Mouse (Mus musculus) stomach, embryonic 16.5 days (tissue): ENCODE data around the gene Cdx4. TPM values are rescaled to one million over a fixed set of nuclear protein-coding genes. Genes with fewer than 3 reads are reported as not detected.

Source experiments
- ATAC-seq: fragments of 200-750 bp; cut with Nextera tagmentation; 2 replicates; pipeline ENCODE4 v1.8.0; 2017; ENCODE audit warnings: moderate number of reproducible peaks, moderate TSS enrichment; ENCODE audit not compliant: insufficient read depth, low FRiP score
- H3K27ac ChIP-seq: fragments of 300-500 bp; sonication (generic); 2 replicates; pipeline ENCODE4 v1.5.1; 2014; ENCODE audit warnings: low read length
- H3K27me3 ChIP-seq: fragments of 300-500 bp; sonication (generic); 2 replicates; pipeline ENCODE4 v1.6.1; 2014; ENCODE audit warnings: low read length, control low read depth, mixed read lengths; ENCODE audit not compliant: control insufficient read depth, insufficient read depth
- H3K36me3 ChIP-seq: fragments of 300-500 bp; sonication (generic); 2 replicates; pipeline ENCODE4 v1.6.1; 2014; ENCODE audit warnings: low read length; ENCODE audit not compliant: control insufficient read depth, insufficient read depth
- H3K4me1 ChIP-seq: fragments of 300-500 bp; sonication (generic); 2 replicates; pipeline ENCODE4 v1.6.1; 2014; ENCODE audit warnings: low read length, control low read depth, mixed read lengths; ENCODE audit not compliant: control insufficient read depth, insufficient read depth
- H3K4me2 ChIP-seq: fragments of 300-500 bp; sonication (generic); 2 replicates; pipeline ENCODE4 v1.6.1; 2014; ENCODE audit warnings: low read depth, low read length, mixed read lengths
- H3K4me3 ChIP-seq: fragments of 300-500 bp; sonication (generic); replicated peaks from 2 replicates; pipeline ENCODE4 v1.5.1; 2014; ENCODE audit warnings: mild to moderate bottlenecking, low read length
- H3K9ac ChIP-seq: fragments of 300-500 bp; sonication (generic); 2 replicates; pipeline ENCODE4 v1.6.1; 2014; ENCODE audit warnings: low read length
- H3K9me3 ChIP-seq: fragments of 300-500 bp; sonication (generic); replicated peaks from 2 replicates; pipeline ENCODE4 v1.6.1; 2016; ENCODE audit warnings: low read length, control low read depth; ENCODE audit not compliant: control insufficient read depth
- WGBS: fragments of 180-500 bp; shearing (Covaris S2); extraction: QIAGEN DNeasy Blood & Tissue Kit; methylation state at CpG from one replicate; pipeline ENCODE4 v1.1.7; 2014; 5-methylcytosine and 5-hydroxymethylcytosine counted together
- polyA plus RNA-seq: library from polyadenylated mRNA; unstranded; fragments of >200 nt; fragmentation: Nextera tagmentation; extraction: Ambion mirVana; gene quantifications from 2 replicates; pipeline ENCODE4 v1.2.1, GENCODE M21; 2015

Cdx4 gene
- polyA plus RNA-seq: not detected in 2 replicates

DNA sequence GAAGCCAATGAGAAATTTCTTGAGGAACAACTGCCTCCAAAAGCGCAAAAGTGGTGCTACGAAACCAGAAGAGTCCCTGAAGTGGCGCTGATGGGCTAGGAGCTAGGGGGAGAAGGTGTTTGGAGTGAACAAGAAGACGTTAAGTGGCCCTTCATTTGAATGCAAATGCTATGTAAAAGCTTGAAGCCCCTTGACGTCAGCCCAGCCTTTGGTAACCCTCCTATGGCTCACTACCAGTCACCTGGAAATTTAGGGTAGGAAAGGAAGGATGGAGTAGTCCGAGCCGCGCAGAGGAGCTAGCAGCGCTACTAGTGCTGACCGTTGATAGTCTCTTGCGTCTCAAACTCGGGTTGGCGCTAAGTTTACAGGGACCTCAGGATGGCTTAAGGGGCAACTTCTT lies at the start of gene Cdx4:
Gene Cdx4, plus strand, starts transcription at position 253 of the 400 bp plus-strand sequence.
- no peak within 1 kb of the TSS for H3K27ac ChIP-seq
- 22% methylated on average over 13 of the region's 13 CpGs for WGBS
- no peaks in the 10 kb centered on the region for H3K4me1 ChIP-seq
- no peak within 1 kb of the TSS; the same call in 1 of the 2 replicates for H3K4me3 ChIP-seq
- ATAC-seq: no peak
- H3K4me2 ChIP-seq: no peak within 1 kb of the TSS
- H3K27me3 ChIP-seq: peaks cover 41% of the 10 kb centered on the region
- no peaks in the 10 kb centered on the region for H3K36me3 ChIP-seq
- no peaks in the 10 kb centered on the region for H3K9me3 ChIP-seq
- H3K9ac ChIP-seq: no peak within 1 kb of the TSS

DNA sequence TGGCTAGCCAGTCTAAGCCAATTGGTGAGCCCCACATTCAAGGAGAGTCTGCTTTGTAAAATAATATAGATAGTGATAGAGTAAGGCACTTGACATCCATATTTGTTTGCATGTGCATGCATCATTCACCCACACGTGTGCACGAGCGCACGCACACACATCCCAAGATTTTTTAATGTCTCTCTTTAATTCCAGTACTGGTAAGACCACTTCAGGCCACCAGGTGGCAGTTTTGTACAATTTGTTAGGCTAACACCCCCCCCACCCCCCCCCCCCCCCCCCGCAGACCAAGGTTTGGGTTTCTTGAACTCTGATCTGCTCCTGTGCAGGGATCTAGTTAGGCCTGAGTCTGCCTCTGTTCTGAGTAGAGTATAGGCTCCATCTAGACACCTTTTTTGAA lies 46.9 kb upstream of the Cdx4 start:
- no peak overlapping the region for H3K27ac ChIP-seq
- no peak for ATAC-seq
- H3K4me3 ChIP-seq: no peak overlapping the region
- H3K9ac ChIP-seq: no peak overlapping the region
- no peak overlapping the region for H3K4me2 ChIP-seq
- no peaks in the 10 kb centered on the region for H3K27me3 ChIP-seq
- H3K9me3 ChIP-seq: no peaks in the 10 kb centered on the region
- no peaks in the 10 kb centered on the region for H3K4me1 ChIP-seq
- H3K36me3 ChIP-seq: no peaks in the 10 kb centered on the region
- WGBS: 85% methylated on average over 4 of the region's 5 CpGs

DNA sequence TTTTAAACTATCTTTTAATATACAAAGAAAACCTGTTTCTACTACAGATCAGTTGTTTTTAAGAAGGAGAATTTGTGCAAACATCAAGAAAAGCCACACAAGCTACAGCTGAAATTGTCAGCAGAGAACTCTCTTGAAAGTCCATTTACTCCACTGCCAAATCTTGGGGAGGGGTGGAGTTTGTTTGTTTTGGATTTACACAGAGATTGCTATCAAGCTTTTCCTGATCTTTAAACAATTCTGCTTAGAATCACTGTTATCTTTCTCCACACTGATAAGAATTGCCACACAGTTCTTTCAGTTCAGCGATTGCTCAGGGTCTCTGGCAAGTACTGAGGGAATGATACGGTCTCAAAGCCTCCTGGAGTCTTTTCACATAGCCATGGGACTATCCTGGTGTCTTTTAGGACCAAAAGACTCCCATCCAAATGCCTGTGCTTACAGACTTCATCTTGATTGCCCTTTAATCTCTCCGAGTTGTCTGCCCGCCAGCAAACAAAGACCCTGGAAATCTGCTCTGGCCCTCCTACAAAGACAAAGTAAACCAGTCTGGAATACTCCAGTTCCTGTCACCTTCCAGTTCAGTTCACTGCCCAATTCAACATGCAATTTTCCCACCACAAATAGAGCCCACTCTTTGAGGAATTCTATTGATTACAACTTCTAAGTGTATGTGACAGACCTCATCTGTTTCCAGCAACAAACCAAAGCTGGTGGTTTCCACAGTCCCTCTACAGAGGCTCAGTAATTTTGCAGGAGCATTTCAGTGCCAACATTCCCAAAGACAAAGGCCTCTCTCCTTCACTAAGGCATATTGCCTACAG lies 34.1 kb upstream of the Cdx4 start:
- Histone ChIP-seq H3K4me3 (no peak overlapping the region), H3K9ac (no peak overlapping the region), H3K36me3 (no peaks in the 10 kb centered on the region), H3K27ac (no peak overlapping the region), H3K4me2 (no peak overlapping the region), H3K4me1 (no peaks in the 10 kb centered on the region; the same call in 1 of the 2 replicates), H3K27me3 (peaks cover 13% of the 10 kb centered on the region), H3K9me3 (no peaks in the 10 kb centered on the region)
- 28% methylated on average over 4 of the region's 4 CpGs for WGBS
- no peak for ATAC-seq

DNA sequence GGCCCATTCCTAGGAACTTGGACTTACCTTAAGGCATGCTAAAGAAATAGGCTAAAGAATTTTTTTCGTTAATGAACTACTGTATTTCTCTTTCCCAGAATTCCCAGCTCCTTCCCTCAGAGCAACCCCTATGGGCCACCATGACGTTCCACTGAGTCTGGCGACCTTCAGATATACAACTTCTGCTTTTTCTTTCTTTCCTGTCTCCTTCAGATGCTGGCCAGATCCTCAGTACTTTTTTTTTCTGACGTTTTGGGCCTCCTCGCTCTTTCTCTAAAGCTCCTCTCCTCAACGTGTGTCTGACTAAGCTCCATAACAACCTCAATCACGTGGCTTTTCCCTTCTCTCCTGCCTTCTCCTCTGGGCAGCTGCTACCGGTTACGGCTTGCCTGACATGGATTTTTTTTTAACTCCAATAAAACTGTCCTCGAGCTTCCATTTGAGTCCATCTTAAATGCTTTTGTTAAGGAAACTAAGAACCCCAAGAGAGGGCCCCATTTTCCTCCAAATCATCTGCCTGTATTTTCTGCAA lies 33.3 kb upstream of the Cdx4 start:
- Histone ChIP-seq H3K36me3 (no peaks in the 10 kb centered on the region), H3K27ac (no peak overlapping the region), H3K4me3 (no peak overlapping the region), H3K9ac (no peak overlapping the region), H3K4me1 (no peaks in the 10 kb centered on the region; the same call in 1 of the 2 replicates), H3K27me3 (peaks cover 13% of the 10 kb centered on the region), H3K4me2 (no peak overlapping the region), H3K9me3 (no peaks in the 10 kb centered on the region)
- WGBS: 29% methylated on average over 10 of the region's 10 CpGs
- ATAC-seq: no peak

DNA sequence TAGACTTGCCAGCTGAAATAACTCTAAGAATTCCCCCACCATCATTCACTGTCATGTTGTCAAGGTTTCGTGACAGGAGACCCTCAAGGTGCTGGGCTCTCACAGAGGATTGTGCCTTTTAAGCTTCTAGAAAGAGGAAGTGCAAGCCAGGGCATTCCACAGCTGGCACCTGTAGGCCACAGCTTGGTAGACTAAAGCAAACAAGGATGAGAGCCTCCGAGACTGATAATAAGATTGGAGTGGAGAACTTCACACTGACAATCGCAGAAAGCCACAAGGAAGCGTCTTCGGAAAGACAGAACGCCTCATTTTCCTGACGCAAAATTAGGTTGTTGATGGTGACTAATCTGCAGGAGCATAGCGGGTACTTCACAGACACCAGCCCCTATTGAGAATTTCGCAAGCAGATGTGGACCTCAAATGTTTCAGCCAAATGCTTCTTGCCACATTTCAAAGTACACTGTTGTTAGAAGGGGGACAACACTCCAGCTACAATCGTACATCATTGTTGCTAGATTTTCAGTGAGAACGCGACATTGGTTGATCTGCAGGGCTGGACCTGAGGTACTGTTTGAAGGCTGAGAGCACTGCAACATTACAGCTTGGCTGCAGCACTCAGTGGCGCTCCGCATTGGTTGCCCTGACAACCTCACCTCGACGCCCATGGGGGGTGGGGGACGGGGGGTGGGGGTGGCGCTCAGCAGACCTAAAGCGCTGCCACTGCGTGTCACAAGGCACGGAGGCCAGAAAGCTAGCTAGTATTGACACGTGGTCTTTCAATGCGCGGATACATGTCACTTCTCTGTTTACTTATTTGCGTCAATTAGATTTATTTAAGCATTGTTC lies 32.5 kb upstream of the Cdx4 start:
- peaks cover 13% of the 10 kb centered on the region for H3K27me3 ChIP-seq
- H3K4me1 ChIP-seq: no peaks in the 10 kb centered on the region; the same call in 1 of the 2 replicates
- H3K27ac ChIP-seq: no peak overlapping the region
- no peak overlapping the region for H3K9ac ChIP-seq
- H3K9me3 ChIP-seq: no peaks in the 10 kb centered on the region
- 23% methylated on average over 25 of the region's 25 CpGs for WGBS
- ATAC-seq: peak; percentile 37; the same call in 1 of the 2 replicates
- H3K4me3 ChIP-seq: peak overlapping the region; percentile 25
- peak overlapping the region; percentile 47 for H3K4me2 ChIP-seq
- H3K36me3 ChIP-seq: no peaks in the 10 kb centered on the region

DNA sequence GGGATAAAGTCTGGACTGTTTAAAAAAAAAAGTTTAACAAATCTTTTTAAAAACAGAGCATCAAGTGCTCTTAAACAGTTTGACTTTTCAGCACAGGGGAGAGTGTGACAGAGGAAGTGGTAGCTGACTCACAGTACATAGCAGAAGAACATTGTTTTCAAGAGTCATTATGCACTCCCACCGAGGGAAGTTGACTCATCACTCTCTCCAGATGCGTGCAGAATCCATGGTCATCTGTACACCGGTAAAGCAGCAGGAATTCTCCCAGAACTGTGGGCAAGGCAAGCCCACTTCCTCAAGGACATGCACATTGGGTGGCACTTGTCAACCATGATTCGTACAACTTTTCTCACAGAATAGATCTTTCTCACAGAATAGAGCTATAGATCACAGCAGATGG lies 22.3 kb upstream of the Cdx4 start:
- ATAC-seq: no peak
- WGBS: 65% methylated on average over 4 of the region's 4 CpGs
- H3K9me3 ChIP-seq: no peaks in the 10 kb centered on the region
- H3K36me3 ChIP-seq: no peaks in the 10 kb centered on the region
- H3K4me2 ChIP-seq: no peak overlapping the region
- no peaks in the 10 kb centered on the region; the same call in 1 of the 2 replicates for H3K27me3 ChIP-seq
- H3K4me1 ChIP-seq: no peaks in the 10 kb centered on the region
- H3K9ac ChIP-seq: no peak overlapping the region
- H3K4me3 ChIP-seq: no peak overlapping the region
- H3K27ac ChIP-seq: no peak overlapping the region

DNA sequence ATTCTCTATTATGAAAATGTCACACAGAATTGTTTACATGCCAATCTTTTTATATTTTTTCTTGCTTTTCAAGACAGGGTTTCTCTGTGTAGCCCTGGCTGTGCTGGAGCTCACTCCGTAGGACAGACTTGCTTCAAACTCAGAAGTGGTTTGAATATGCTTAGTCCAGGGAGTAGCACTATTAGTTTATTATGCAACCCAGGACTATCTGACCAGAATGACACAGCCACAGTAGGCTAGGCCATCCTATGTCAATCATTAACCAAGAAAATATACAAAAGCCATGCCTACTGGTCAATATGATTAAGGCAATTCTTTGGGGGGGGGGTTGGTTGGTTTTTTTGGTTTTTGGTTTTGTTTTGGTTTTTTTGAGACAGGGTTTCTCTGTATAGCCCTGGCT lies 12.9 kb upstream of the Cdx4 start:
- H3K9ac ChIP-seq: no peak overlapping the region
- no peaks in the 10 kb centered on the region for H3K36me3 ChIP-seq
- H3K27me3 ChIP-seq: peaks cover 3% of the 10 kb centered on the region; the same call in 1 of the 2 replicates
- H3K4me3 ChIP-seq: no peak overlapping the region
- no peaks in the 10 kb centered on the region for H3K4me1 ChIP-seq
- H3K9me3 ChIP-seq: no peaks in the 10 kb centered on the region
- WGBS: 81% methylated on average over 1 of the region's 1 CpGs
- no peak for ATAC-seq
- H3K27ac ChIP-seq: no peak overlapping the region
- no peak overlapping the region for H3K4me2 ChIP-seq

DNA sequence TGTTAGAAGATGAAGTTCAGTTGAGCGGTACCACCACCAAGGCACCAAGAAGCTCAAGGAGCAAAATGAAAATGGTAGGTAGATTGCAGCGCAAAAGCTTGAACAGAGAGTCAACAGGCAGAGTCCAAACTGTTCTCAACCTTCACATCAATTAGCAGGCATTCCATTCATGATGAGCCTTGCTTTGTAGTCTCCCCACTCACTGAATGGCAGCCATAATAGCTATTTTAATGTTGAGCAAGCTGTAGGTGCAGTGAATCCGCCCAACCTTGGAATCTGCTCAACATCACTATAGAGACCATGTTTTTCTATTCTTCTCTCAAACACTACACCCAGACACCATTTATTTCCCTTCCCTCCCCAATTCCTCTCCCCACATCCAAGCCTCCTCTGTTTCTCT lies 9.5 kb upstream of the Cdx4 start:
- Histone ChIP-seq H3K36me3 (no peaks in the 10 kb centered on the region), H3K27me3 (peaks cover 6% of the 10 kb centered on the region; the same call in 1 of the 2 replicates), H3K4me3 (no peak overlapping the region), H3K27ac (no peak overlapping the region), H3K9ac (no peak overlapping the region), H3K4me1 (no peaks in the 10 kb centered on the region), H3K9me3 (no peaks in the 10 kb centered on the region), H3K4me2 (no peak overlapping the region)
- WGBS: 81% methylated on average over 3 of the region's 3 CpGs
- ATAC-seq: no peak

DNA sequence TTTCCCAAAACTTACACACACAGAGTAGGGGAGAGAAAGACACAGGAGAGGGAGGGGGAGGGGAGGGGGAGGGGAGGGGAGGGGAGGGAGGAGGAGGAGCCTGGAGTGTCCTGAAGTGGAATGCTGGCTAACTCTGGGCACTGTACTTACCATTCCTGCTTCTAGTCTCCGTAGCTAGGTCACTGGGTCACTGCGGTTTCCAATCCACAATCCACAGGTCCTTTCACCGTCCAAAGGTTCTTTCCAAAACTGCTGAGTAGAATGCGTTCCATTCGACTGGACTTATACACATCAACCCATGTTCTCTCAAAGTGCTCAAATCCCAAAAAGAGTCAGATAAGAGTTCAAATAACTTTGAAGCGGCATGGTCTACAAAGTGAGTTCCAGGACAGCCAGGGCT lies 7.1 kb upstream of the Cdx4 start:
- no peak for ATAC-seq
- Histone ChIP-seq H3K4me3 (no peak overlapping the region), H3K9me3 (no peaks in the 10 kb centered on the region), H3K36me3 (no peaks in the 10 kb centered on the region), H3K27me3 (peaks cover 14% of the 10 kb centered on the region; the same call in 1 of the 2 replicates), H3K4me2 (no peak overlapping the region), H3K27ac (no peak overlapping the region), H3K4me1 (no peaks in the 10 kb centered on the region), H3K9ac (no peak overlapping the region)
- WGBS: 81% methylated on average over 6 of the region's 6 CpGs
